Mouse (Mus musculus): ENCODE measurements around the gene Mapk14. TPM values are rescaled to one million over a fixed set of nuclear protein-coding genes. Genes with fewer than 3 reads are reported as not detected.

The Mapk14 gene
- polyA plus RNA-seq, 1 experiment from 2014 or later = 38.1 TPM

Other genes with a start within 250 kb of the Mapk14 start
- 11.9 and 12.1 TPM in 2 replicates for gene Fkbp5, start 173.8 kb upstream of the Mapk14 start, polyA plus RNA-seq (2014; fragmentation: Nextera tagmentation; extraction: Ambion mirVana)
- not detected in 2 replicates for gene Armc12, start 160.5 kb upstream of the Mapk14 start, polyA plus RNA-seq (2014; fragmentation: Nextera tagmentation; extraction: Ambion mirVana)
- gene Clpsl2, start 141.9 kb upstream of the Mapk14 start, polyA plus RNA-seq (2014; fragmentation: Nextera tagmentation; extraction: Ambion mirVana) = not detected in 2 replicates
- not detected in 2 replicates for gene Clps, start 130.6 kb upstream of the Mapk14 start, polyA plus RNA-seq (2014; fragmentation: Nextera tagmentation; extraction: Ambion mirVana)
- gene Lhfpl5, start 115.7 kb upstream of the Mapk14 start, polyA plus RNA-seq (2014; fragmentation: Nextera tagmentation; extraction: Ambion mirVana) = 2.0 and 2.2 TPM in 2 replicates
- 133 and 164 TPM in 2 replicates for gene Srpk1, start 68.6 kb upstream of the Mapk14 start, polyA plus RNA-seq (2014; fragmentation: Nextera tagmentation; extraction: Ambion mirVana)
- gene Slc26a8, start 1.1 kb upstream of the Mapk14 start, polyA plus RNA-seq (2014; fragmentation: Nextera tagmentation; extraction: Ambion mirVana) = 0.38 and 0.52 TPM in 2 replicates
- 0.70 and 1.5 TPM in 2 replicates for gene AC170998.1, start 34.8 kb downstream of the Mapk14 start, polyA plus RNA-seq (2014; fragmentation: Nextera tagmentation; extraction: Ambion mirVana)
- gene Mapk13, start 78.0 kb downstream of the Mapk14 start, polyA plus RNA-seq (2014; fragmentation: Nextera tagmentation; extraction: Ambion mirVana) = 3.3 TPM in 2 replicates
- 7.1 and 9.8 TPM in 2 replicates for gene Brpf3, start 109.8 kb downstream of the Mapk14 start, polyA plus RNA-seq (2014; fragmentation: Nextera tagmentation; extraction: Ambion mirVana)
- gene Pnpla1, start 167.1 kb downstream of the Mapk14 start, polyA plus RNA-seq (2014; fragmentation: Nextera tagmentation; extraction: Ambion mirVana) = not detected in 2 replicates
- 0.03 TPM in 1 of 2 replicates, not detected in the other for gene 4930539E08Rik, start 224.0 kb downstream of the Mapk14 start, polyA plus RNA-seq (2014; fragmentation: Nextera tagmentation; extraction: Ambion mirVana)